Mouse (Mus musculus): ENCODE results near the gene Lpo.

DNA sequence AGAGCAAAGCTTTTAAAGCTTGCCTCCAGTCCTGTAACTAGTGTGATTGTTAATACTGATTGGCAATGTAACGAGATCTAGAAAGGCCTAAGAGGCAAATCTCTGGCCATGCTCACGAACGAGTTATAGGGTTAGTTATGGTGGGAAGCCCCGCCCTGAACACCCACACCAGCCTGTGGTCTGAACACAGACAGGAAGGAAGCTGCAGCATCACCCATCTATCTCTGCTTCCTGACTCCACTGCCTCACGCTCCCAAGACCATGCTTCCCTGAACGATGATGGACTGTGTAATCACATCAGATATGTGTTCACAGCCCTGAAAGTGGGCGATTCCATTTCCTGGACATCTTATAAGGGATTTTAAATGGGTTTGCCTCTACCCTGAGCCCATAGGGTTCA lies 19.9 kb downstream of the Lpo start:
- TF ChIP-seq CTCF (conservative IDR thresholded peaks at IDR 0.05; ENCODE audit: low read length), result no peak
- TF ChIP-seq NANOG (IDR thresholded peaks at IDR 0.05; ENCODE audit: borderline replicate concordance, low read length), result no peak
- TF ChIP-seq POU5F1 (IDR thresholded peaks at IDR 0.05; ENCODE audit: borderline replicate concordance, low read length), result no peak
